Mouse (Mus musculus): ENCODE results near the gene Tufm.

GRCm38 (mm10) chr7:126537820-126538585, 50.8 kb downstream of the Tufm start:
- TF ChIP-seq CTCF (IDR thresholded peaks at IDR 0.05; ENCODE audit: control insufficient read depth, insufficient read depth, insufficient replicate concordance, low read depth, low read length) (no peak), POLR2A (IDR thresholded peaks at IDR 0.05; ENCODE audit: control insufficient read depth, low read depth, low read length) (no peak)
